Mouse (Mus musculus): Measurements from ENCODE around the gene Cog7. TPM values are rescaled to one million over a fixed set of nuclear protein-coding genes. Genes with fewer than 3 reads are reported as not detected.
A peak's percentile ranks its signal among the peaks of the same experiment; 100 is the strongest.

Gene Cog7
- polyA plus RNA-seq, 1 experiment from 2014 or later: 22.0 TPM

- no peak for ATAC-seq (replicated peaks; ENCODE audit: low FRiP score)
- WGBS: 3% methylated on average over 39 of the region's 42 CpGs
- Histone ChIP-seq H3K9me3 (ENCODE audit: control insufficient read depth, low read length) (no peaks in the 10 kb centered on the region), H3K4me2 (ENCODE audit: low read depth, low read length, severe bottlenecking) (peak within 1 kb of the TSS; percentile 59), H3K4me3 (ENCODE audit: low read depth, low read length) (peak within 1 kb of the TSS; percentile 25), H3K36me3 (ENCODE audit: control insufficient read depth, insufficient read depth, low read length) (no peaks in the 10 kb centered on the region), H3K4me1 (replicated peaks; ENCODE audit: control insufficient read depth, insufficient read depth, low read length) (peaks cover 4% of the 10 kb centered on the region; the same call in 1 of the 2 replicates), H3K27me3 (ENCODE audit: control insufficient read depth, insufficient read depth, low read length) (peaks cover 18% of the 10 kb centered on the region), H3K9ac (ENCODE audit: low read length) (no peak within 1 kb of the TSS), H3K27ac (ENCODE audit: low read depth, low read length) (no peak within 1 kb of the TSS)
- peak; percentile 52 for DNase-seq (ENCODE audit: low spot score)
These were observed 116.5 kb downstream of the Cog7 start, which contains the start of gene Scnn1b for GRCm38 (mm10) chr7:121864858-121865585. Gene Scnn1b, plus strand, starts transcription at chr7:121865038.

GRCm38 (mm10) chr7:121858939-121859338 is 122.6 kb downstream of the Cog7 start:
- H3K27me3 ChIP-seq (ENCODE audit: control insufficient read depth, insufficient read depth, low read length): peaks cover 2% of the 10 kb centered on the region

GRCm38 (mm10) chr7:121857177-121857884 is 124.2 kb downstream of the Cog7 start:
- ATAC-seq (replicated peaks; ENCODE audit: low FRiP score) (no peak), DNase-seq (ENCODE audit: low spot score) (no peak)
- 96% methylated on average over 11 of the region's 11 CpGs for WGBS
- Histone ChIP-seq H3K4me3 (ENCODE audit: low read depth, low read length) (no peak overlapping the region), H3K4me2 (ENCODE audit: low read depth, low read length, severe bottlenecking) (no peak overlapping the region), H3K9me3 (ENCODE audit: control insufficient read depth, low read length) (no peaks in the 10 kb centered on the region), H3K36me3 (ENCODE audit: control insufficient read depth, insufficient read depth, low read length) (no peaks in the 10 kb centered on the region), H3K27ac (ENCODE audit: low read depth, low read length) (no peak overlapping the region), H3K27me3 (ENCODE audit: control insufficient read depth, insufficient read depth, low read length) (no peaks in the 10 kb centered on the region), H3K9ac (ENCODE audit: low read length) (no peak overlapping the region), H3K4me1 (replicated peaks; ENCODE audit: control insufficient read depth, insufficient read depth, low read length) (no peaks in the 10 kb centered on the region)

More at GRCm38 (mm10) chr7:121858939-121859338, 122.6 kb downstream of the Cog7 start:
- no peak overlapping the region for H3K27ac ChIP-seq (ENCODE audit: low read depth, low read length)
- no peak overlapping the region for H3K4me2 ChIP-seq (ENCODE audit: low read depth, low read length, severe bottlenecking)
- H3K9ac ChIP-seq (ENCODE audit: low read length): no peak overlapping the region
- no peak for ATAC-seq (replicated peaks; ENCODE audit: low FRiP score)
- H3K36me3 ChIP-seq (ENCODE audit: control insufficient read depth, insufficient read depth, low read length): no peaks in the 10 kb centered on the region
- DNase-seq (ENCODE audit: low spot score): no peak
- H3K9me3 ChIP-seq (ENCODE audit: control insufficient read depth, low read length): no peaks in the 10 kb centered on the region
- H3K4me3 ChIP-seq (ENCODE audit: low read depth, low read length): no peak overlapping the region
- WGBS: 81% methylated on average over 8 of the region's 8 CpGs
- H3K4me1 ChIP-seq (replicated peaks; ENCODE audit: control insufficient read depth, insufficient read depth, low read length): no peaks in the 10 kb centered on the region

- H3K9me3 ChIP-seq (ENCODE audit: control insufficient read depth, low read length): no peaks in the 10 kb centered on the region
- no peaks in the 10 kb centered on the region for H3K36me3 ChIP-seq (ENCODE audit: control insufficient read depth, insufficient read depth, low read length)
- no peaks in the 10 kb centered on the region for H3K4me1 ChIP-seq (replicated peaks; ENCODE audit: control insufficient read depth, insufficient read depth, low read length)
- no peak for DNase-seq (ENCODE audit: low spot score)
- ATAC-seq (replicated peaks; ENCODE audit: low FRiP score): no peak
- no peak overlapping the region for H3K9ac ChIP-seq (ENCODE audit: low read length)
- H3K4me3 ChIP-seq (ENCODE audit: low read depth, low read length): no peak overlapping the region
- no peaks in the 10 kb centered on the region for H3K27me3 ChIP-seq (ENCODE audit: control insufficient read depth, insufficient read depth, low read length)
- H3K4me2 ChIP-seq (ENCODE audit: low read depth, low read length, severe bottlenecking): no peak overlapping the region
- no peak overlapping the region for H3K27ac ChIP-seq (ENCODE audit: low read depth, low read length)
- 80% methylated on average over 8 of the region's 9 CpGs for WGBS
These were observed 132.9 kb downstream of the Cog7 start for GRCm38 (mm10) chr7:121848537-121849168.

- DNase-seq (ENCODE audit: low spot score): no peak
- Histone ChIP-seq H3K9ac (ENCODE audit: low read length) (no peak overlapping the region), H3K4me3 (ENCODE audit: low read depth, low read length) (no peak overlapping the region), H3K27me3 (ENCODE audit: control insufficient read depth, insufficient read depth, low read length) (no peaks in the 10 kb centered on the region), H3K36me3 (ENCODE audit: control insufficient read depth, insufficient read depth, low read length) (no peaks in the 10 kb centered on the region), H3K4me2 (ENCODE audit: low read depth, low read length, severe bottlenecking) (no peak overlapping the region), H3K9me3 (ENCODE audit: control insufficient read depth, low read length) (no peaks in the 10 kb centered on the region), H3K27ac (ENCODE audit: low read depth, low read length) (no peak overlapping the region), H3K4me1 (replicated peaks; ENCODE audit: control insufficient read depth, insufficient read depth, low read length) (no peaks in the 10 kb centered on the region)
- whole genome bisulfite sequencing: 83% methylated on average over 6 of the region's 6 CpGs
- ATAC-seq (replicated peaks; ENCODE audit: low FRiP score): no peak
These were observed 135.5 kb downstream of the Cog7 start for GRCm38 (mm10) chr7:121845964-121846363.

- H3K9ac ChIP-seq (ENCODE audit: low read length): no peak overlapping the region
- H3K9me3 ChIP-seq (ENCODE audit: control insufficient read depth, low read length): no peaks in the 10 kb centered on the region
- H3K4me1 ChIP-seq (replicated peaks; ENCODE audit: control insufficient read depth, insufficient read depth, low read length): no peaks in the 10 kb centered on the region
- no peak overlapping the region for H3K4me3 ChIP-seq (ENCODE audit: low read depth, low read length)
- no peak overlapping the region for H3K27ac ChIP-seq (ENCODE audit: low read depth, low read length)
- 84% methylated on average over 6 of the region's 6 CpGs for WGBS
- no peak overlapping the region for H3K4me2 ChIP-seq (ENCODE audit: low read depth, low read length, severe bottlenecking)
- no peaks in the 10 kb centered on the region for H3K36me3 ChIP-seq (ENCODE audit: control insufficient read depth, insufficient read depth, low read length)
- no peak for DNase-seq (ENCODE audit: low spot score)
- H3K27me3 ChIP-seq (ENCODE audit: control insufficient read depth, insufficient read depth, low read length): no peaks in the 10 kb centered on the region
- no peak for ATAC-seq (replicated peaks; ENCODE audit: low FRiP score)
These were observed 139.3 kb downstream of the Cog7 start for GRCm38 (mm10) chr7:121842234-121842633.

- Histone ChIP-seq H3K9me3 (ENCODE audit: control insufficient read depth, low read length) (no peaks in the 10 kb centered on the region), H3K36me3 (ENCODE audit: control insufficient read depth, insufficient read depth, low read length) (no peaks in the 10 kb centered on the region), H3K27ac (ENCODE audit: low read depth, low read length) (no peak overlapping the region), H3K9ac (ENCODE audit: low read length) (no peak overlapping the region), H3K4me3 (ENCODE audit: low read depth, low read length) (no peak overlapping the region), H3K4me2 (ENCODE audit: low read depth, low read length, severe bottlenecking) (no peak overlapping the region), H3K27me3 (ENCODE audit: control insufficient read depth, insufficient read depth, low read length) (no peaks in the 10 kb centered on the region), H3K4me1 (replicated peaks; ENCODE audit: control insufficient read depth, insufficient read depth, low read length) (no peaks in the 10 kb centered on the region)
- no peak for DNase-seq (ENCODE audit: low spot score)
- ATAC-seq (replicated peaks; ENCODE audit: low FRiP score): no peak
- 77% methylated on average over 7 of the region's 7 CpGs for WGBS
These were observed 140.7 kb downstream of the Cog7 start for GRCm38 (mm10) chr7:121840810-121841209.

- ATAC-seq (replicated peaks; ENCODE audit: low FRiP score) (no peak), DNase-seq (ENCODE audit: low spot score) (no peak)
- Histone ChIP-seq H3K27me3 (ENCODE audit: control insufficient read depth, insufficient read depth, low read length) (no peaks in the 10 kb centered on the region), H3K9me3 (ENCODE audit: control insufficient read depth, low read length) (no peaks in the 10 kb centered on the region), H3K27ac (ENCODE audit: low read depth, low read length) (no peak overlapping the region), H3K4me3 (ENCODE audit: low read depth, low read length) (no peak overlapping the region), H3K4me1 (replicated peaks; ENCODE audit: control insufficient read depth, insufficient read depth, low read length) (no peaks in the 10 kb centered on the region), H3K4me2 (ENCODE audit: low read depth, low read length, severe bottlenecking) (no peak overlapping the region), H3K9ac (ENCODE audit: low read length) (no peak overlapping the region), H3K36me3 (ENCODE audit: control insufficient read depth, insufficient read depth, low read length) (no peaks in the 10 kb centered on the region)
- WGBS: 95% methylated on average over 7 of the region's 7 CpGs
These were observed 144.7 kb downstream of the Cog7 start for GRCm38 (mm10) chr7:121836827-121837226.

Data from forebrain, embryonic 11.5 days (tissue).